Mouse (Mus musculus): ENCODE data around the gene Prok1. TPM values are rescaled to one million over a fixed set of nuclear protein-coding genes. Genes with fewer than 3 reads are reported as not detected.
A peak's percentile ranks its signal among the peaks of the same experiment; 100 is the strongest.

The Prok1 gene
- polyA plus RNA-seq, 1 experiment from 2014 or later: not detected

- Histone ChIP-seq H3K4me2 (replicated peaks; ENCODE audit: low read depth, low read length) (no peak overlapping the region), H3K27ac (ENCODE audit: low read length) (no peak overlapping the region), H3K36me3 (ENCODE audit: control insufficient read depth, insufficient read depth, low read length) (no peaks in the 10 kb centered on the region), H3K4me1 (ENCODE audit: control insufficient read depth, insufficient read depth, low read length) (no peaks in the 10 kb centered on the region), H3K4me3 (ENCODE audit: low read depth, low read length) (no peak overlapping the region), H3K9ac (replicated peaks; ENCODE audit: low read depth, low read length) (no peak overlapping the region), H3K9me3 (ENCODE audit: control insufficient read depth, low read depth, low read length) (no peaks in the 10 kb centered on the region), H3K27me3 (ENCODE audit: control insufficient read depth, insufficient read depth, low read length) (no peaks in the 10 kb centered on the region)
- WGBS: 64% methylated on average over 8 of the region's 8 CpGs
- ATAC-seq (ENCODE audit: insufficient number of reproducible peaks, insufficient read depth, low FRiP score, low read depth): no peak
Observed at GRCm38 (mm10) chr3:107216400-107217100, 23.0 kb downstream of the Prok1 start.

- 82% methylated on average over 5 of the region's 5 CpGs for WGBS
Observed at GRCm38 (mm10) chr3:107214606-107215005, 24.9 kb downstream of the Prok1 start.

GRCm38 (mm10) chr3:107207625-107208253 is 31.8 kb downstream of the Prok1 start:
- Histone ChIP-seq H3K27me3 (ENCODE audit: control insufficient read depth, insufficient read depth, low read length) (no peaks in the 10 kb centered on the region), H3K27ac (ENCODE audit: low read length) (no peak overlapping the region), H3K4me2 (replicated peaks; ENCODE audit: low read depth, low read length) (no peak overlapping the region), H3K4me1 (ENCODE audit: control insufficient read depth, insufficient read depth, low read length) (no peaks in the 10 kb centered on the region), H3K9ac (replicated peaks; ENCODE audit: low read depth, low read length) (no peak overlapping the region), H3K36me3 (ENCODE audit: control insufficient read depth, insufficient read depth, low read length) (no peaks in the 10 kb centered on the region), H3K9me3 (ENCODE audit: control insufficient read depth, low read depth, low read length) (no peaks in the 10 kb centered on the region), H3K4me3 (ENCODE audit: low read depth, low read length) (no peak overlapping the region)
- WGBS: 62% methylated on average over 7 of the region's 7 CpGs
- ATAC-seq (ENCODE audit: insufficient number of reproducible peaks, insufficient read depth, low FRiP score, low read depth): no peak

More at GRCm38 (mm10) chr3:107214606-107215005, 24.9 kb downstream of the Prok1 start:
- ATAC-seq (ENCODE audit: insufficient number of reproducible peaks, insufficient read depth, low FRiP score, low read depth): no peak
- H3K9me3 ChIP-seq (ENCODE audit: control insufficient read depth, low read depth, low read length): no peaks in the 10 kb centered on the region
- no peak overlapping the region for H3K27ac ChIP-seq (ENCODE audit: low read length)
- no peaks in the 10 kb centered on the region for H3K27me3 ChIP-seq (ENCODE audit: control insufficient read depth, insufficient read depth, low read length)
- H3K36me3 ChIP-seq (ENCODE audit: control insufficient read depth, insufficient read depth, low read length): no peaks in the 10 kb centered on the region
- H3K9ac ChIP-seq (replicated peaks; ENCODE audit: low read depth, low read length): no peak overlapping the region
- H3K4me2 ChIP-seq (replicated peaks; ENCODE audit: low read depth, low read length): no peak overlapping the region
- no peaks in the 10 kb centered on the region for H3K4me1 ChIP-seq (ENCODE audit: control insufficient read depth, insufficient read depth, low read length)
- H3K4me3 ChIP-seq (ENCODE audit: low read depth, low read length): no peak overlapping the region

GRCm38 (mm10) chr3:107206490-107207150 is 32.9 kb downstream of the Prok1 start:
- Histone ChIP-seq H3K4me1 (ENCODE audit: control insufficient read depth, insufficient read depth, low read length) (no peaks in the 10 kb centered on the region), H3K4me3 (ENCODE audit: low read depth, low read length) (no peak overlapping the region), H3K9ac (replicated peaks; ENCODE audit: low read depth, low read length) (no peak overlapping the region), H3K27me3 (ENCODE audit: control insufficient read depth, insufficient read depth, low read length) (no peaks in the 10 kb centered on the region), H3K27ac (ENCODE audit: low read length) (no peak overlapping the region), H3K4me2 (replicated peaks; ENCODE audit: low read depth, low read length) (no peak overlapping the region), H3K36me3 (ENCODE audit: control insufficient read depth, insufficient read depth, low read length) (no peaks in the 10 kb centered on the region), H3K9me3 (ENCODE audit: control insufficient read depth, low read depth, low read length) (no peaks in the 10 kb centered on the region)
- ATAC-seq (ENCODE audit: insufficient number of reproducible peaks, insufficient read depth, low FRiP score, low read depth): peak; percentile 75
- 52% methylated on average over 4 of the region's 4 CpGs for WGBS

- ATAC-seq (ENCODE audit: insufficient number of reproducible peaks, insufficient read depth, low FRiP score, low read depth): no peak; the same call in 1 of the 2 replicates
- Histone ChIP-seq H3K9me3 (ENCODE audit: control insufficient read depth, low read depth, low read length) (no peaks in the 10 kb centered on the region), H3K9ac (replicated peaks; ENCODE audit: low read depth, low read length) (no peak overlapping the region), H3K4me2 (replicated peaks; ENCODE audit: low read depth, low read length) (no peak overlapping the region), H3K4me3 (ENCODE audit: low read depth, low read length) (no peak overlapping the region), H3K27ac (ENCODE audit: low read length) (no peak overlapping the region), H3K36me3 (ENCODE audit: control insufficient read depth, insufficient read depth, low read length) (no peaks in the 10 kb centered on the region), H3K4me1 (ENCODE audit: control insufficient read depth, insufficient read depth, low read length) (no peaks in the 10 kb centered on the region), H3K27me3 (ENCODE audit: control insufficient read depth, insufficient read depth, low read length) (no peaks in the 10 kb centered on the region)
- WGBS: 11% methylated on average over 4 of the region's 4 CpGs
Observed at GRCm38 (mm10) chr3:107205994-107206393, 33.5 kb downstream of the Prok1 start.

- H3K9ac ChIP-seq (replicated peaks; ENCODE audit: low read depth, low read length): no peak overlapping the region
- no peaks in the 10 kb centered on the region for H3K9me3 ChIP-seq (ENCODE audit: control insufficient read depth, low read depth, low read length)
- ATAC-seq (ENCODE audit: insufficient number of reproducible peaks, insufficient read depth, low FRiP score, low read depth): no peak
Observed at GRCm38 (mm10) chr3:107205170-107205569, 34.3 kb downstream of the Prok1 start.

GRCm38 (mm10) chr3:107204413-107204812 is 35.1 kb downstream of the Prok1 start:
- 78% methylated on average over 3 of the region's 3 CpGs for WGBS
- H3K9me3 ChIP-seq (ENCODE audit: control insufficient read depth, low read depth, low read length): no peaks in the 10 kb centered on the region
- no peaks in the 10 kb centered on the region for H3K4me1 ChIP-seq (ENCODE audit: control insufficient read depth, insufficient read depth, low read length)
- no peak overlapping the region for H3K27ac ChIP-seq (ENCODE audit: low read length)
- no peaks in the 10 kb centered on the region for H3K27me3 ChIP-seq (ENCODE audit: control insufficient read depth, insufficient read depth, low read length)
- H3K9ac ChIP-seq (replicated peaks; ENCODE audit: low read depth, low read length): no peak overlapping the region
- no peaks in the 10 kb centered on the region for H3K36me3 ChIP-seq (ENCODE audit: control insufficient read depth, insufficient read depth, low read length)
- H3K4me2 ChIP-seq (replicated peaks; ENCODE audit: low read depth, low read length): no peak overlapping the region
- no peak for ATAC-seq (ENCODE audit: insufficient number of reproducible peaks, insufficient read depth, low FRiP score, low read depth)
- H3K4me3 ChIP-seq (ENCODE audit: low read depth, low read length): no peak overlapping the region

More at GRCm38 (mm10) chr3:107205170-107205569, 34.3 kb downstream of the Prok1 start:
- Histone ChIP-seq H3K4me2 (replicated peaks; ENCODE audit: low read depth, low read length) (no peak overlapping the region), H3K27me3 (ENCODE audit: control insufficient read depth, insufficient read depth, low read length) (no peaks in the 10 kb centered on the region), H3K4me1 (ENCODE audit: control insufficient read depth, insufficient read depth, low read length) (no peaks in the 10 kb centered on the region), H3K36me3 (ENCODE audit: control insufficient read depth, insufficient read depth, low read length) (no peaks in the 10 kb centered on the region), H3K27ac (ENCODE audit: low read length) (no peak overlapping the region), H3K4me3 (ENCODE audit: low read depth, low read length) (no peak overlapping the region)

- no peak overlapping the region for H3K9ac ChIP-seq (replicated peaks; ENCODE audit: low read depth, low read length)
- H3K27me3 ChIP-seq (ENCODE audit: control insufficient read depth, insufficient read depth, low read length): no peaks in the 10 kb centered on the region
- H3K27ac ChIP-seq (ENCODE audit: low read length): no peak overlapping the region
- H3K4me3 ChIP-seq (ENCODE audit: low read depth, low read length): no peak overlapping the region
- no peaks in the 10 kb centered on the region for H3K36me3 ChIP-seq (ENCODE audit: control insufficient read depth, insufficient read depth, low read length)
- 29% methylated on average over 9 of the region's 9 CpGs for WGBS
- no peak for ATAC-seq (ENCODE audit: insufficient number of reproducible peaks, insufficient read depth, low FRiP score, low read depth)
- H3K4me2 ChIP-seq (replicated peaks; ENCODE audit: low read depth, low read length): no peak overlapping the region
- H3K9me3 ChIP-seq (ENCODE audit: control insufficient read depth, low read depth, low read length): no peaks in the 10 kb centered on the region
- H3K4me1 ChIP-seq (ENCODE audit: control insufficient read depth, insufficient read depth, low read length): no peaks in the 10 kb centered on the region
Observed at GRCm38 (mm10) chr3:107201310-107202180, 38.0 kb downstream of the Prok1 start.

All from stomach, embryonic 14.5 days (tissue).